Mouse (Mus musculus) C2C12 (cell line): ENCODE results near the gene Gse1.

Experiments
- CTCF ChIP-seq: IDR thresholded peaks from one replicate; pipeline ENCODE4 v1.5.1; 2011; ENCODE audit not compliant: control insufficient read depth, insufficient read depth, insufficient read length
- MAX ChIP-seq: IDR thresholded peaks from one replicate; pipeline ENCODE4 v1.6.1; 2011; ENCODE audit warnings: mild to moderate bottlenecking, control low read depth
- MYOD1 ChIP-seq: IDR thresholded peaks from one replicate; pipeline ENCODE4 v1.6.1; 2011; ENCODE audit warnings: low read depth; ENCODE audit not compliant: control insufficient read depth, insufficient read length
- MYOG ChIP-seq: IDR thresholded peaks from one replicate; pipeline ENCODE4 v1.6.1; 2011; ENCODE audit not compliant: control insufficient read depth, insufficient read length; ENCODE audit errors: extremely low read depth

DNA sequence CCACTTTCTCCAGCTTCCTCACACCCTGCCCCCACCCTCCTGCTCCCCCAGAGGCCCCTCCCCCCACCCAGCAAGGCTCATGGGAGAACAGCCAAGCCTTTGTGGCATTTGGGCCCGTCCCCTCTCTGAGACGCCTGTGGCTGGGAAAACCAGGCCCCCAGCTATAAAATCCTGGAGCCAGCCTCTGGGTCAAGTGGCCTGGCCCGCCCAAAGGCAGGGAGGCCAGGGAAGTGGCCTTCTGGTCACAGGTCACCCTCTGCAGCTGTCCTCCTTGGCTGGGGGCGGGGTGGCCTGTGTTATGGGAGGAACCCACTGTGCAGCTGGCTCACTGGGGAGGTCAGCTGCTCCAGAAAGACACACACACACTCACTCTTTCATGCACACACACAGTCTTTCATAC lies 37.2 kb downstream of the Gse1 start:
- TF ChIP-seq CTCF (no peak), MYOG (no peak), MAX (no peak), MYOD1 (peak; percentile 99)
